Mouse (Mus musculus) Patski (cell line): ENCODE data around the gene Wdr18. TPM values are rescaled to one million over a fixed set of nuclear protein-coding genes. Genes with fewer than 3 reads are reported as not detected.

Experiments used
- ATAC-seq: fragments of 100-300 bp; one replicate; pipeline ENCODE4 v1.8.0; 2021
- CTCF ChIA-PET: fragments of 350-600 bp; sonication (Branson Sonifier 250); formaldehyde crosslinking; loops from one replicate; lab custom pipeline; 2022; ENCODE audit warnings: inconsistent platforms; lab: Charles Lee
- POLR2A ChIA-PET: fragments of 350-600 bp; sonication (Branson Sonifier 250); formaldehyde crosslinking; loops from one replicate; lab custom pipeline; 2022; ENCODE audit warnings: antibody characterized with exemption, inconsistent platforms; lab: Charles Lee
- DNase-seq: peaks from one replicate; pipeline ENCODE4 v3.0.0-alpha.2; 2011; ENCODE audit warnings: low read depth, low spot score
- H3K27me3 ChIP-seq: fragments of 371-371 bp; one replicate; pipeline ENCODE4 v1.5.1; 2021
- CTCF ChIP-seq: fragments of 100-300 bp; IDR thresholded peaks from one replicate; pipeline ENCODE4 v1.5.1; 2021
- in situ Hi-C: fragments of 300-500 bp; cut with MboI; formaldehyde crosslinking; loops from 3 replicates; pipeline ENCODE4 v1.11.1; 2018; ENCODE audit warnings: low pct_unique_long_range_greater_than_20kb, mixed read lengths
- polyA plus RNA-seq: library from polyadenylated mRNA; unstranded; gene quantifications from one replicate; pipeline ENCODE4 v1.2.3, GENCODE M21; 2021

The Wdr18 gene
- polyA plus RNA-seq, 1 experiment from 2014 or later = 45.4 TPM

DNA sequence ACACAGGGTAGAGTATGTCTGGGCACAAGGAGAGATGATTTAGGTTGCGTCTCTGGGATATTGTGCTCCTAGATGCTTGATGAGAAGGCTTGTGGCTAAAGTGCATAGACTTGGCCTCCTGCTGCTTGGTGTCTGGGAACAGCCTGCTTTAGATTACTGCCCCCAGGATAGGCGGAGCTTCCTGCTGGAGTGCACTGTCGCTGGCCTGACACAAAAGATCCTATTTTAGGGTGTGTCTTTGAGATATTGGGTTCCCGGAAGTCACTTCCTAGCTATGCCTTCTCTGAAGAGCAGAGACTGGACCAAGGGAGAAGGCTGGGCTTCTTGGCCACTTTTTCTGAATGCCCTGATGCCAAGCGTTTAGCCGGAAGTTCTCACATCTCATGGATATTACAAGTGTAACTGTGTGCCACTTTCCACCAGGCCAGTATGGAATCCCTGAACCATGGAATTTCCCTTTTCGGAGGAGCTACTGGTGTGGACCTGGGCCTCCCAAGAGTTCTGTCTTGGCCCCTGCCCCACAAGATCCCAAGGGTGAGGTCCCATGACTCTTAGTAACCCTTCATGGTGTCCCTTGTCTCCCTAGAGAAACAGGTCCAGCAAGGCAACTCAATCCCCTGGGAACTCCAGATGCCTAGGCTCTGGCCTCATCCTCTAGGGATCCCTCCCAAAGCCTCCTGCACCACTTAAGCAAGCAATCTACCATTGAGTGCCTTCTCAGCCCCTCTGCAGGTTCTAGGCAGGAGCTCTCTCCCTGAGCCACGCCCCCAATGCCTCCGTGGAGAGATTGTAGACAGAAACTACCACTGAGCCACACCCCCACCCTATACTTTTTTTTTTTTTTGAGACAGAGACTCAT, 43.7 kb downstream of the Wdr18 start:
- ATAC-seq (no peak), DNase-seq (no peak)
- no peaks in the 10 kb centered on the region for H3K27me3 ChIP-seq
- POLR2A ChIA-PET = interaction anchor here (1.1 kb wide), 1 partner anchor 23 kb away, joined by 3 read pairs; no protein-coding TSS in a partner anchor
- no peak for TF ChIP-seq CTCF
- in situ Hi-C loops = no loop called here
- CTCF ChIA-PET = no interaction called here

- ChIA-PET POLR2A (interaction anchor here (1.1 kb wide), 1 partner anchor 22 kb away, joined by 3 read pairs; no protein-coding TSS in a partner anchor), CTCF (no interaction called here)
- no peaks in the 10 kb centered on the region for H3K27me3 ChIP-seq
- in situ Hi-C loops = no loop called here
- no peak for TF ChIP-seq CTCF
- DNase-seq (no peak), ATAC-seq (no peak)
Observed at GRCm38 (mm10) chr10:80004233-80004705, 44.3 kb downstream of the Wdr18 start.

- TF ChIP-seq CTCF = no peak
- POLR2A ChIA-PET = interaction anchor here (0.6 kb wide), 1 partner anchor 20 kb away, joined by 3 read pairs; no protein-coding TSS in a partner anchor
- CTCF ChIA-PET = no interaction called here
- DNase-seq = no peak
- no peak for ATAC-seq
- no peaks in the 10 kb centered on the region for H3K27me3 ChIP-seq
- in situ Hi-C loops = no loop called here
Observed at GRCm38 (mm10) chr10:80011740-80012139, 51.8 kb downstream of the Wdr18 start.

DNA sequence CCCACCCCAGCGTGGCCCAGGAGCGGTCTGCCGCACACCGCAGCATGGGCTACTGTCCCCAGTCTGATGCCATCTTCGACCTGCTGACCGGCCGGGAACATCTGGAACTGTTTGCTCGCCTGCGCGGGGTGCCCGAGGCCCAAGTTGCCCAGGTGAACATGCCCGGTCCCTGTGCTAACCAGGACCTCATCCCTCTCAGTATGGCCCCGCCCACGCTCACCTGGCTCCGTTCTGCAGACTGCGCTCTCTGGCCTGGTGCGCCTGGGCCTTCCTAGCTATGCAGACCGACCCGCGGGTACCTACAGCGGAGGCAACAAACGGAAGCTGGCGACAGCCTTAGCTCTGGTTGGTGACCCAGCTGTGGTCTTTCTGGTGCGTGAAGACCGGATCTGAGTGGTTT, 53.7 kb downstream of the Wdr18 start:
- in situ Hi-C loops = no loop called here
- ATAC-seq (no peak), DNase-seq (no peak)
- no peaks in the 10 kb centered on the region for H3K27me3 ChIP-seq
- CTCF ChIA-PET = no interaction called here
- POLR2A ChIA-PET = interaction anchor here (0.8 kb wide), 1 partner anchor 85 kb away, joined by 3 read pairs; no protein-coding TSS in a partner anchor
- TF ChIP-seq CTCF = no peak

DNA sequence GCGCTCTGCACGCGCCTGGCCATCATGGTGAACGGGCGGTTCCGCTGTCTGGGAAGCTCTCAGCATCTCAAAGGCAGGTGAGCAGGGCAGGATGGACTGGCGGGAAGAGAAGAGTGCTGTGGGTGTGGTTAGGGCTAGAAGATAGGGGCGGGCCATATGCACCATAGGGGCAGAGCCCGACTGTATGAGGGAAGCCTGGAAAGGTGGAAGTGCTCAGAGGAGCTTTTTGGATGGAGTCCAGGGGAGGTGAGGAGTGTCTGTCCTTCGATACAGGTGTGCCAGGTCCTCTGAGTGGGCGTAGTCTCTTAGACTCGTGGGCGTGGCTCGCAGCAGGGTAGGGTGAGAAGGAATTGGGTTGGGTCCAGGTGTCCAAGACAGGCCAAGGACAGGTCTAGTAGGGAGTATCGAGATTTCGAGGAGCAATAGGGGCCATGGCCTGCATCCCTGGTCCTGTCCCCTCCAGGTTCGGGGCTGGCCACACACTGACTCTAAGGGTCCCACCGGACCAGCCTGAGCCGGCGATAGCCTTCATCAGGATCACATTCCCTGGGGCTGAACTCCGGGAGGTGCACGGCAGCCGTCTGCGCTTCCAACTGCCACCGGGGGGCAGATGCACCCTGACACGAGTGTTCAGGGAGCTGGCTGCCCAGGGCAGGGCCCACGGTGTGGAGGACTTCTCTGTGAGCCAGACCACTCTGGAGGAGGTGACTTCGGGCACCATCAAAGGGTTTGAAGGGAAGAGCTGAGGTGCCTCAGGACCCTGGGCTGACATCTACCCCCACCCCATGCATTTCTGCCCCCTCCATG, 54.7 kb downstream of the Wdr18 start:
- DNase-seq = no peak
- in situ Hi-C loops = no loop called here
- CTCF ChIA-PET = interaction anchor here (0.6 to 1.7 kb wide), 3 partner anchors 16 to 126 kb away, joined by 3 to 8 read pairs (median 3); partner anchors contain the start of gene Cbarp
- POLR2A ChIA-PET = interaction anchor here (0.8 to 1.5 kb wide), 2 partner anchors 10 to 87 kb away, joined by 3 to 4 read pairs; no protein-coding TSS in a partner anchor
- no peak for TF ChIP-seq CTCF
- peak; percentile 15 for ATAC-seq
- no peaks in the 10 kb centered on the region for H3K27me3 ChIP-seq

DNA sequence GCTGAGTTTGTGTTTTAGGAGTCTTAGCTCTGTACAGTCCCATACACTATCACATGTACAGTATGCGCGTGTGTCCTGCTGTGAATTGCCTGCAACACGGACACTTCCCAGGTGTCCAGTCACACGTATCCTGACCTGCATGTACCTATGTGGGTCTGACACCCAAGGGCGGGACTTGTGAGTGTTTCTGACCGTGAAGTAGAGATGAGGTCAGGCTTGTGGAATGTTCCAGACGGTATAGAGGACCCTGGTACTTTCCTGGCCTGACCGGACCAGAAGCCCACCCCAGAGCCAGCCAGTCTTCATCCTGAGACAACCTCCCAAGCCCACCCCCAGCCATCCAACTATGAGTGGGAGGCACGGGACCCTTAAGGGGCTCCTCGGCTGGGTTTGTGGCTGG, 55.6 kb downstream of the Wdr18 start:
- DNase-seq (no peak), ATAC-seq (no peak)
- in situ Hi-C loops = no loop called here
- no peak for TF ChIP-seq CTCF
- POLR2A ChIA-PET = interaction anchor here (1.5 kb wide), 1 partner anchor 10 kb away, joined by 4 read pairs; no protein-coding TSS in a partner anchor
- CTCF ChIA-PET = interaction anchor here (0.6 to 1.7 kb wide), 3 partner anchors 15 to 125 kb away, joined by 3 to 8 read pairs (median 3); partner anchors contain the start of gene Cbarp
- no peaks in the 10 kb centered on the region for H3K27me3 ChIP-seq

DNA sequence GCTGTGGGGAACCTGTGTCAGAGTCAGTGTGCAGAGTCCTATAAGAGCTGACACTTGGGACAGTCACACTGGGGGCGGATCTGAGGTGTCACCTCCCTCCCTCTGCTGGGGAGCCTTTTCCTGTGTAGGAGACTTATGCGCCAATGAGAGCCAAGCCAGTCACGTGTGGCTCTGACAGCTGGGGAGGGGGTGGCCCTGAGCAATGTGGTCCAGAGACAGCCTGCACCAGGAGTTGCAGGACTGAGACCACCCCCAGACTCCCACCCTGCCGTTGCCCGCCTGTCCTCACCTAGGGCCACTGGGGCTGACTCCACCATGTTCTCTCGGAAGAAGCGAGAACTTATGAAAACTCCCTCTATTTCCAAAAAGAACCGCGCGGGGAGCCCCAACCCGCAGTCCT, 56.6 kb downstream of the Wdr18 start, which contains the start of gene Arhgap45:
Gene Arhgap45, plus strand, starts transcription at position 143 of the 400 bp plus-strand sequence.
- H3K27me3 ChIP-seq = no peaks in the 10 kb centered on the region
- in situ Hi-C loops = no loop called here
- ChIA-PET CTCF (interaction anchor here (1.7 kb wide), 1 partner anchor 14 kb away, joined by 8 read pairs; no protein-coding TSS in a partner anchor), POLR2A (no interaction called here)
- no peak for ATAC-seq
- no peak for TF ChIP-seq CTCF
- no peak for DNase-seq

DNA sequence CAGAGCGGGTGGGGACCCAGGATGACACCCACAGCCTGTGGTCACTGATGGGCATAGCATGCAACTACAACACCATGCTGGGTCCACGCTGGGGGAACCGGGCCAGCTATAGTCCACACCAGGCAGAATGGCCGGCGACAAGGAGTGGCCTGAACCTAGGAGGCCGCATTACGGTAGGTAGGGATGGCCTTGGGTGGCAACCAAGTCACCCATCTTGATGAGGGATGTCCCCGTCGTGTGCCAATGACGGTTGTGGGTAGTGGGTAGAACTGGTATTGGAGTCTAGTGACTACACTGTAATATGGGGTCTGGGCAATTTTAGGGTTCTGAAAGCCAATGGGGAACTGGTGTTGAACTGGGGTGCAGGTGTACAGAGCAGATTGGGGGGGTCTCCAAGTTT, 57.0 kb downstream of the Wdr18 start:
- ATAC-seq (no peak), DNase-seq (no peak)
- in situ Hi-C loops = no loop called here
- POLR2A ChIA-PET = interaction anchor here (1.3 kb wide), 1 partner anchor 15 kb away, joined by 3 read pairs; no protein-coding TSS in a partner anchor
- CTCF ChIA-PET = no interaction called here
- TF ChIP-seq CTCF = no peak
- H3K27me3 ChIP-seq = no peaks in the 10 kb centered on the region

DNA sequence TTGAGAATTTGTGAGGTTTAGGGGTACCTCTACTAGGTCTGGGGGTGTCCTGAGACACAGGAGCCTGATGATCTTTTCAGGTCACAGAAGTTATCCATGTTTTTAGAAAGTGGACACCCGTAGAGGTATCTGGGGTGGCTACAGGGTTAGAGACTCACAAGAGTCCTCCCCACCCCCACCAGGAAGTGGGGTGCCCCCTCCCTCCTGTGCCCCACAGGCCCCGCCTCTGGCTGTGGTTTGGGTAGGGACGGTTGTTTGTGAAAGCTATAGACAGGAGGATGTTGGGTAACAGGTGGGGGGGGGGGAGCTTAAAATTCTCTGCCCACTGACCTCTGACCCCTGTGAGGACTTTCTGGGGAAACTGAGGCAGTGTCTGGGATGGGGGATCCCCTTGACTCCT, 57.4 kb downstream of the Wdr18 start:
- DNase-seq = no peak
- POLR2A ChIA-PET = interaction anchor here (0.8 to 1.3 kb wide), 2 partner anchors 15 to 41 kb away, joined by 3 read pairs; no protein-coding TSS in a partner anchor

DNA sequence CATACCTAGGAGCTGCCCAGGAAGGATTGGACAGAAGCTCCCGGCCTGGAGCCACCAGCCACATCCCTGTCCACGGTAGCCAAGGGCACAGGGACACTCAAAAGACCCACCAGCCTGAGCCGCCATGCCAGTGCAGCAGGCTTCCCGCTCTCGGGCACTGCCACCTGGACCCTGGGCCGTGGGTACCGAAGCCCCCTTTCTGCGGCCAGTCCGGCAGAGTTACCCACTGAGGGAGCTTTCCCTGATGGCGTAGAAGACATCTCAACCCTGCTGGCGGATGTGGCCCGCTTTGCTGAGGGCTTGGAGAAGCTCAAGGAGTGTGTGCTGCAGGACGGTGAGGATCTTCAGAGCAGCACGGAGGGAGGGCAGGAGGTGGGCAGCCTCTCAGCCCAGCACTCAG, 57.8 kb downstream of the Wdr18 start:
- DNase-seq (no peak), ATAC-seq (no peak)
- ChIA-PET POLR2A (interaction anchor here (0.8 to 1.3 kb wide), 2 partner anchors 15 to 41 kb away, joined by 3 read pairs; no protein-coding TSS in a partner anchor), CTCF (no interaction called here)
- TF ChIP-seq CTCF = no peak
- in situ Hi-C loops = no loop called here
- H3K27me3 ChIP-seq = no peaks in the 10 kb centered on the region

More for the DNA sequence above, 57.4 kb downstream of the Wdr18 start:
- no peak for TF ChIP-seq CTCF
- no peak for ATAC-seq
- CTCF ChIA-PET = no interaction called here
- H3K27me3 ChIP-seq = no peaks in the 10 kb centered on the region
- in situ Hi-C loops = no loop called here
